Mouse (Mus musculus) forebrain, embryonic 15.5 days (tissue): Measurements from ENCODE around the gene Trim12c. TPM values are rescaled to one million over a fixed set of nuclear protein-coding genes. Genes with fewer than 3 reads are reported as not detected.
"Not testable (repeated sequence)": the region's sequence is repeated elsewhere in the genome, so short reads cannot be mapped to it uniquely, and the experiment has no call there.

Source experiments
- ATAC-seq: fragments of 200-750 bp; cut with Nextera tagmentation; replicated peaks from 2 replicates; pipeline ENCODE4 v1.8.0; 2017; ENCODE audit warnings: mild to moderate bottlenecking, moderate TSS enrichment, moderate library complexity
- H3K27ac ChIP-seq: fragments of 300-500 bp; sonication (generic); replicated peaks from 2 replicates; pipeline ENCODE4 v1.5.1; 2015; ENCODE audit warnings: mild to moderate bottlenecking, inconsistent platforms
- H3K27me3 ChIP-seq: fragments of 300-500 bp; sonication (generic); 2 replicates; pipeline ENCODE4 v1.6.1; 2015; ENCODE audit warnings: inconsistent platforms
- H3K36me3 ChIP-seq: fragments of 300-500 bp; sonication (generic); 2 replicates; pipeline ENCODE4 v1.6.1; 2015; ENCODE audit warnings: mild to moderate bottlenecking, inconsistent platforms
- H3K4me1 ChIP-seq: fragments of 300-500 bp; sonication (generic); 2 replicates; pipeline ENCODE4 v1.6.1; 2015; ENCODE audit warnings: inconsistent platforms
- H3K4me2 ChIP-seq: fragments of 300-500 bp; sonication (generic); replicated peaks from 2 replicates; pipeline ENCODE4 v1.6.1; 2015; ENCODE audit warnings: mild to moderate bottlenecking, inconsistent platforms
- H3K4me3 ChIP-seq: fragments of 300-500 bp; sonication (generic); 2 replicates; pipeline ENCODE4 v1.5.1; 2015; ENCODE audit warnings: mild to moderate bottlenecking, inconsistent platforms
- H3K9ac ChIP-seq: fragments of 300-500 bp; sonication (generic); replicated peaks from 2 replicates; pipeline ENCODE4 v1.6.1; 2015; ENCODE audit warnings: mild to moderate bottlenecking, inconsistent platforms
- H3K9me3 ChIP-seq: fragments of 300-500 bp; sonication (generic); 2 replicates; pipeline ENCODE4 v1.6.1; 2016; ENCODE audit warnings: inconsistent platforms
- WGBS: fragments of 180-500 bp; shearing (Covaris S2); methylation state at CpG from one replicate; pipeline ENCODE4 v1.1.7; 2015; ENCODE audit warnings: mixed read lengths; 5-methylcytosine and 5-hydroxymethylcytosine counted together
- polyA plus RNA-seq: library from polyadenylated mRNA; unstranded; fragments of >200 nt; fragmentation: Nextera tagmentation; extraction: Ambion mirVana; gene quantifications from 2 replicates; pipeline ENCODE4 v1.2.1, GENCODE M21; 2015

Trim12c gene
- polyA plus RNA-seq, result 0.80 and 0.98 TPM in 2 replicates

GRCm38 (mm10) chr7:104352717-104353599, at the start of gene Trim12c:
TSS of gene Trim12c (minus strand) at chr7:104353362.
- peak within 1 kb of the TSS; percentile 28 for H3K4me3 ChIP-seq
- no peaks in the 10 kb centered on the region for H3K27me3 ChIP-seq
- peak; percentile 95 for ATAC-seq
- H3K4me1 ChIP-seq, result peaks cover 7% of the 10 kb centered on the region; the same call in 1 of the 2 replicates
- no peak within 1 kb of the TSS for H3K9ac ChIP-seq
- 8% methylated on average over 14 of the region's 14 CpGs for WGBS
- peak within 1 kb of the TSS; percentile 28 for H3K4me2 ChIP-seq
- H3K9me3 ChIP-seq, result no peaks in the 10 kb centered on the region
- no peak within 1 kb of the TSS for H3K27ac ChIP-seq
- no peaks in the 10 kb centered on the region for H3K36me3 ChIP-seq

- Histone ChIP-seq H3K4me3 (no peak overlapping the region), H3K36me3 (no peaks in the 10 kb centered on the region), H3K27ac (no peak overlapping the region), H3K9me3 (no peaks in the 10 kb centered on the region), H3K4me1 (no peaks in the 10 kb centered on the region), H3K9ac (no peak overlapping the region), H3K4me2 (no peak overlapping the region), H3K27me3 (no peaks in the 10 kb centered on the region)
- ATAC-seq, result no peak
These were observed 48.0 kb upstream of the Trim12c start for GRCm38 (mm10) chr7:104401140-104401539.

- no peaks in the 10 kb centered on the region for H3K9me3 ChIP-seq
- H3K4me3 ChIP-seq, result no peak within 1 kb of the TSS
- no peaks in the 10 kb centered on the region for H3K27me3 ChIP-seq
- H3K9ac ChIP-seq, result no peak within 1 kb of the TSS
- no peaks in the 10 kb centered on the region for H3K36me3 ChIP-seq
- ATAC-seq, result no peak
- 87% methylated on average over 1 of the region's 1 CpGs for WGBS
- H3K27ac ChIP-seq, result no peak within 1 kb of the TSS
- no peaks in the 10 kb centered on the region for H3K4me1 ChIP-seq
- H3K4me2 ChIP-seq, result no peak within 1 kb of the TSS
These were observed 47.5 kb upstream of the Trim12c start, which contains the start of gene Trim30c for GRCm38 (mm10) chr7:104400698-104401097. TSS of gene Trim30c (minus strand) at chr7:104400837.

- no peaks in the 10 kb centered on the region for H3K9me3 ChIP-seq
- 51% methylated on average over 1 of the region's 1 CpGs for WGBS
- no peaks in the 10 kb centered on the region for H3K4me1 ChIP-seq
- no peak overlapping the region for H3K4me2 ChIP-seq
- no peak overlapping the region for H3K27ac ChIP-seq
- H3K9ac ChIP-seq, result no peak overlapping the region
- no peaks in the 10 kb centered on the region for H3K36me3 ChIP-seq
- H3K27me3 ChIP-seq, result no peaks in the 10 kb centered on the region
- no peak overlapping the region for H3K4me3 ChIP-seq
- no peak for ATAC-seq
These were observed 45.3 kb upstream of the Trim12c start for GRCm38 (mm10) chr7:104398492-104398891.

GRCm38 (mm10) chr7:104369736-104370414, 16.7 kb upstream of the Trim12c start, which contains the start of gene Trim30b:
TSS of gene Trim30b (minus strand) at chr7:104369884.
- Histone ChIP-seq H3K4me3 (no peak within 1 kb of the TSS), H3K4me2 (no peak within 1 kb of the TSS), H3K36me3 (no peaks in the 10 kb centered on the region), H3K9ac (no peak within 1 kb of the TSS), H3K27ac (no peak within 1 kb of the TSS), H3K9me3 (no peaks in the 10 kb centered on the region), H3K4me1 (no peaks in the 10 kb centered on the region), H3K27me3 (no peaks in the 10 kb centered on the region)
- WGBS, result 61% methylated on average over 1 of the region's 1 CpGs
- ATAC-seq, result no peak

- Histone ChIP-seq H3K4me3 (no peak overlapping the region), H3K4me2 (no peak overlapping the region), H3K9me3 (no peaks in the 10 kb centered on the region), H3K9ac (no peak overlapping the region), H3K4me1 (no peaks in the 10 kb centered on the region), H3K27ac (no peak overlapping the region), H3K36me3 (no peaks in the 10 kb centered on the region), H3K27me3 (no peaks in the 10 kb centered on the region)
- ATAC-seq, result no peak
These were observed 13.2 kb upstream of the Trim12c start for GRCm38 (mm10) chr7:104366339-104366738.

GRCm38 (mm10) chr7:104353600-104353967, 422 bp upstream of the Trim12c start:
- no peaks in the 10 kb centered on the region for H3K36me3 ChIP-seq
- H3K4me3 ChIP-seq, result no peak overlapping the region
- H3K4me2 ChIP-seq, result no peak overlapping the region
- H3K27ac ChIP-seq, result no peak overlapping the region
- H3K9me3 ChIP-seq, result no peaks in the 10 kb centered on the region
- WGBS, result 84% methylated on average over 2 of the region's 2 CpGs
- H3K27me3 ChIP-seq, result no peaks in the 10 kb centered on the region
- H3K4me1 ChIP-seq, result peaks cover 7% of the 10 kb centered on the region; the same call in 1 of the 2 replicates
- ATAC-seq, result peak; percentile 16; the same call in 1 of the 2 replicates
- no peak overlapping the region for H3K9ac ChIP-seq

GRCm38 (mm10) chr7:104348043-104348442, 5.1 kb downstream of the Trim12c start:
- not testable (repeated sequence) for ATAC-seq, H3K27ac ChIP-seq, H3K4me2 ChIP-seq, H3K4me3 ChIP-seq, H3K36me3 ChIP-seq, H3K9me3 ChIP-seq, H3K27me3 ChIP-seq, H3K9ac ChIP-seq, H3K4me1 ChIP-seq
- WGBS, result 85% methylated on average over 4 of the region's 4 CpGs

- H3K9me3 ChIP-seq, H3K27ac ChIP-seq, H3K4me2 ChIP-seq, H3K4me3 ChIP-seq, H3K36me3 ChIP-seq, H3K4me1 ChIP-seq, H3K9ac ChIP-seq, H3K27me3 ChIP-seq, ATAC-seq: not testable (repeated sequence)
- 92% methylated on average over 4 of the region's 4 CpGs for WGBS
These were observed 12.4 kb downstream of the Trim12c start for GRCm38 (mm10) chr7:104340744-104341143.

- H3K4me3 ChIP-seq, H3K27me3 ChIP-seq, H3K36me3 ChIP-seq, ATAC-seq, H3K9me3 ChIP-seq, H3K4me2 ChIP-seq, H3K4me1 ChIP-seq, H3K27ac ChIP-seq, H3K9ac ChIP-seq: not testable (repeated sequence)
- WGBS, result 93% methylated on average over 3 of the region's 3 CpGs
These were observed 17.6 kb downstream of the Trim12c start for GRCm38 (mm10) chr7:104335547-104335946.

GRCm38 (mm10) chr7:104329171-104329570, 24.0 kb downstream of the Trim12c start, which contains the start of gene Trim34b:
TSS of gene Trim34b (plus strand) at chr7:104329471.
- 94% methylated on average over 2 of the region's 2 CpGs for WGBS

GRCm38 (mm10) chr7:104322028-104322427, 31.1 kb downstream of the Trim12c start:
- H3K36me3 ChIP-seq, result no peaks in the 10 kb centered on the region
- no peak overlapping the region for H3K27ac ChIP-seq
- no peaks in the 10 kb centered on the region for H3K9me3 ChIP-seq
- 78% methylated on average over 9 of the region's 9 CpGs for WGBS
- ATAC-seq, result no peak
- H3K4me1 ChIP-seq, result no peaks in the 10 kb centered on the region
- no peak overlapping the region for H3K4me2 ChIP-seq
- no peak overlapping the region for H3K4me3 ChIP-seq
- H3K9ac ChIP-seq, result no peak overlapping the region
- H3K27me3 ChIP-seq, result no peaks in the 10 kb centered on the region

More at GRCm38 (mm10) chr7:104329171-104329570, 24.0 kb downstream of the Trim12c start, which contains the start of gene Trim34b:
- not testable (repeated sequence) for ATAC-seq, H3K9ac ChIP-seq, H3K4me2 ChIP-seq, H3K4me1 ChIP-seq, H3K27me3 ChIP-seq, H3K27ac ChIP-seq, H3K4me3 ChIP-seq, H3K9me3 ChIP-seq, H3K36me3 ChIP-seq
